Mouse (Mus musculus): ENCODE results near the gene Olfr1305. TPM values are rescaled to one million over a fixed set of nuclear protein-coding genes. Genes with fewer than 3 reads are reported as not detected.

Olfr1305 gene
- not detected in 2 replicates for polyA plus RNA-seq (2015; fragmentation: Nextera tagmentation; extraction: Ambion mirVana)

GRCm38 (mm10) chr2:111877049-111877448, at the start of gene Olfr1305:
Olfr1305 (minus strand) TSS chr2:111877149.

GRCm38 (mm10) chr2:111916171-111916570, 39.2 kb upstream of the Olfr1305 start, which contains the start of gene Olfr1306:
Olfr1306 (minus strand) TSS chr2:111916271.

GRCm38 (mm10) chr2:111820240-111820639, 56.7 kb downstream of the Olfr1305 start, which contains the start of gene Olfr1303:
Olfr1303 (minus strand) TSS chr2:111820340.

Other genes with a start within 250 kb of the Olfr1305 start
- not detected in 2 replicates for gene Olfr1298, start 227.9 kb downstream of the Olfr1305 start, polyA plus RNA-seq (2015; fragmentation: Nextera tagmentation; extraction: Ambion mirVana)
- gene Olfr1299, start 215.7 kb downstream of the Olfr1305 start, polyA plus RNA-seq (2015; fragmentation: Nextera tagmentation; extraction: Ambion mirVana) = not detected in 2 replicates
- not detected in 2 replicates for gene Olfr1301, start 126.1 kb downstream of the Olfr1305 start, polyA plus RNA-seq (2015; fragmentation: Nextera tagmentation; extraction: Ambion mirVana)
- gene Olfr1302, start 99.7 kb downstream of the Olfr1305 start, polyA plus RNA-seq (2015; fragmentation: Nextera tagmentation; extraction: Ambion mirVana) = not detected in 2 replicates
- gene Olfr1303, start 56.8 kb downstream of the Olfr1305 start, polyA plus RNA-seq (2015; fragmentation: Nextera tagmentation; extraction: Ambion mirVana) = not detected in 2 replicates
- not detected in 2 replicates for gene Olfr1306, start 39.1 kb upstream of the Olfr1305 start, polyA plus RNA-seq (2015; fragmentation: Nextera tagmentation; extraction: Ambion mirVana)
- not detected in 2 replicates for gene Olfr1307, start 72.3 kb upstream of the Olfr1305 start, polyA plus RNA-seq (2015; fragmentation: Nextera tagmentation; extraction: Ambion mirVana)
- not detected in 2 replicates for gene Olfr1308, start 87.8 kb upstream of the Olfr1305 start, polyA plus RNA-seq (2015; fragmentation: Nextera tagmentation; extraction: Ambion mirVana)
- not detected in 2 replicates for gene Olfr1309, start 113.1 kb upstream of the Olfr1305 start, polyA plus RNA-seq (2015; fragmentation: Nextera tagmentation; extraction: Ambion mirVana)
- not detected in 2 replicates for gene Olfr1310, start 135.6 kb upstream of the Olfr1305 start, polyA plus RNA-seq (2015; fragmentation: Nextera tagmentation; extraction: Ambion mirVana)
- gene Olfr1311, start 147.3 kb upstream of the Olfr1305 start, polyA plus RNA-seq (2015; fragmentation: Nextera tagmentation; extraction: Ambion mirVana) = not detected in 2 replicates
- gene Olfr1312, start 173.1 kb upstream of the Olfr1305 start, polyA plus RNA-seq (2015; fragmentation: Nextera tagmentation; extraction: Ambion mirVana) = not detected in 2 replicates
- not detected in 2 replicates for gene Olfr1313, start 200.7 kb upstream of the Olfr1305 start, polyA plus RNA-seq (2015; fragmentation: Nextera tagmentation; extraction: Ambion mirVana)
- not detected in 2 replicates for gene Olfr1314, start 219.6 kb upstream of the Olfr1305 start, polyA plus RNA-seq (2015; fragmentation: Nextera tagmentation; extraction: Ambion mirVana)
- gene Olfr1315-ps1, start 238.3 kb upstream of the Olfr1305 start, polyA plus RNA-seq (2015; fragmentation: Nextera tagmentation; extraction: Ambion mirVana) = not detected in 2 replicates

Measured in urinary bladder, postnatal 0 days (tissue).